Mouse (Mus musculus) hindbrain, embryonic 16.5 days (tissue): ENCODE results near the gene 2010003K11Rik. TPM values are rescaled to one million over a fixed set of nuclear protein-coding genes. Genes with fewer than 3 reads are reported as not detected.

Source experiments
- ATAC-seq: fragments of 200-750 bp; cut with Nextera tagmentation; 2 replicates; pipeline ENCODE4 v1.8.0; 2017; ENCODE audit warnings: moderate TSS enrichment, moderate library complexity
- H3K27ac ChIP-seq: fragments of 300-500 bp; sonication (generic); 2 replicates; pipeline ENCODE4 v1.5.1; 2014; ENCODE audit warnings: low read depth, mild to moderate bottlenecking, control low read depth, low read length, moderate library complexity
- H3K27me3 ChIP-seq: fragments of 300-500 bp; sonication (generic); replicated peaks from 2 replicates; pipeline ENCODE4 v1.6.1; 2014; ENCODE audit warnings: low read length; ENCODE audit not compliant: control insufficient read depth, insufficient read depth
- H3K36me3 ChIP-seq: fragments of 300-500 bp; sonication (generic); 2 replicates; pipeline ENCODE4 v1.6.1; 2014; ENCODE audit warnings: mild to moderate bottlenecking, low read length, moderate library complexity, mixed read lengths; ENCODE audit not compliant: control insufficient read depth, insufficient read depth
- H3K4me1 ChIP-seq: fragments of 300-500 bp; sonication (generic); 2 replicates; pipeline ENCODE4 v1.6.1; 2014; ENCODE audit warnings: low read depth, low read length; ENCODE audit not compliant: control insufficient read depth, insufficient read depth
- H3K4me2 ChIP-seq: fragments of 300-500 bp; sonication (generic); 2 replicates; pipeline ENCODE4 v1.6.1; 2014; ENCODE audit warnings: mild to moderate bottlenecking, low read length, control low read depth, moderate library complexity
- H3K4me3 ChIP-seq: fragments of 300-500 bp; sonication (generic); 2 replicates; pipeline ENCODE4 v1.5.1; 2014; ENCODE audit warnings: mild to moderate bottlenecking, low read length, control low read depth, moderate library complexity
- H3K9ac ChIP-seq: fragments of 300-500 bp; sonication (generic); 2 replicates; pipeline ENCODE4 v1.6.1; 2014; ENCODE audit warnings: low read depth, mild to moderate bottlenecking, control low read depth, low read length, moderate library complexity
- H3K9me3 ChIP-seq: fragments of 300-500 bp; sonication (generic); 2 replicates; pipeline ENCODE4 v1.6.1; 2014; ENCODE audit warnings: mild to moderate bottlenecking, low read length, moderate library complexity; ENCODE audit not compliant: control insufficient read depth
- WGBS: fragments of 180-500 bp; shearing (Covaris S2); extraction: QIAGEN DNeasy Blood & Tissue Kit; methylation state at CpG from one replicate; pipeline ENCODE4 v1.1.7; 2014; 5-methylcytosine and 5-hydroxymethylcytosine counted together
- polyA plus RNA-seq: library from polyadenylated mRNA; unstranded; fragments of >200 nt; fragmentation: Nextera tagmentation; extraction: Ambion mirVana; gene quantifications from 2 replicates; pipeline ENCODE4 v1.2.1, GENCODE M21; 2015

Gene 2010003K11Rik
- polyA plus RNA-seq, 1 experiment from 2014 or later: not detected

DNA sequence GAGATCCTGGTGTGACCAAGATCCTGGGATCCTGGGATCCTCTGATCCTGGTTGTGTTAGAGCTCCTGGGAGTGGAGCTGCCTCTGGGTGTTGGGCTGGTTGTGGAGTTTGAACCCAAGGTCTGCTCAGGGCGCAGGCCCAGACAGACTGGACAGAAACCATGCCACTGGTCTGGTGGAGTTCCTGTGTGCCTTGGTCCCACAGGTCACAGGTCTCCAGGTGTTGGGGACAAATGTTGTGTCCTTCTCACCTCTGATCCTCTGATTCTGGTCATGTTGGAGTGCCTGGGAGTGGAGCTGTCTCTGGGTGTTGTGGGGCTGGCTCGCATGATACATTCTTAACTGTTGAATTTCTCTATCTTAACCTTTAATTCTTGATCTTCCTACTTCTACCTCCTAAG, 36.3 kb upstream of the 2010003K11Rik start:
- Histone ChIP-seq H3K27me3 (no peaks in the 10 kb centered on the region), H3K4me3 (no peak overlapping the region), H3K4me2 (no peak overlapping the region), H3K9ac (no peak overlapping the region), H3K27ac (no peak overlapping the region), H3K4me1 (no peaks in the 10 kb centered on the region), H3K36me3 (no peaks in the 10 kb centered on the region), H3K9me3 (no peaks in the 10 kb centered on the region)
- no peak for ATAC-seq
- WGBS: 94% methylated on average over 2 of the region's 2 CpGs

DNA sequence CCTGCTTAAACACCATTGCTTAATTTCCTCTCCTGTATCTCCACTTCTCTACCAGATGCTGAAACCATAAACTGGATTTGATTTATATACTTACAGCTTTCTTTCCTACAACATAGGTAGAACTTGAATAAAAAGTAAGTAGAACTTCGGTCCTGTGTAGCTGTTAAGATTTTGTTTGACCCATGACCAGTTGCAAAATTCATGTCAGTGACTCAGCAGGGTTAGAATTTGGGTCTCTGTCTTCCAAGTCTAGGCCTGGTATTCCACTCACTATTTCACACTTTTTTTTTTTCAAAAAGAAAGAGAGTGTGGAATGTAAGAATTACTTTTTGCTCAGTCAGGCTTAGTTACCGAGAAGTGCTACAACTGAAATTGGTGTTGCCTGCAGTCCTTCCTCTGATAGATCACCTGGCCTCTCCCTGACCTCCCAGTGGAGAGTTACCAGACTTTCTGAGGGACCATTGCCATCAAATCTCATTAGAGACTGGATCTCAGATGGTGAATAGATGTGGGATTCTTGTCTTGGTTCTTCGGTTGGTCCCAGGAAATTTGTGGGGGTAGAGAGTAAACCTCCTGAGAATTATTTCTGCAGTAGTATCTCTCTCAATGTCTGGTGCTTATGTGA, 23.2 kb upstream of the 2010003K11Rik start:
- Histone ChIP-seq H3K36me3 (no peaks in the 10 kb centered on the region), H3K27me3 (no peaks in the 10 kb centered on the region), H3K9ac (no peak overlapping the region), H3K4me3 (no peak overlapping the region), H3K27ac (no peak overlapping the region), H3K9me3 (no peaks in the 10 kb centered on the region), H3K4me1 (no peaks in the 10 kb centered on the region), H3K4me2 (no peak overlapping the region)
- 87% methylated on average over 3 of the region's 3 CpGs for WGBS
- ATAC-seq: no peak

DNA sequence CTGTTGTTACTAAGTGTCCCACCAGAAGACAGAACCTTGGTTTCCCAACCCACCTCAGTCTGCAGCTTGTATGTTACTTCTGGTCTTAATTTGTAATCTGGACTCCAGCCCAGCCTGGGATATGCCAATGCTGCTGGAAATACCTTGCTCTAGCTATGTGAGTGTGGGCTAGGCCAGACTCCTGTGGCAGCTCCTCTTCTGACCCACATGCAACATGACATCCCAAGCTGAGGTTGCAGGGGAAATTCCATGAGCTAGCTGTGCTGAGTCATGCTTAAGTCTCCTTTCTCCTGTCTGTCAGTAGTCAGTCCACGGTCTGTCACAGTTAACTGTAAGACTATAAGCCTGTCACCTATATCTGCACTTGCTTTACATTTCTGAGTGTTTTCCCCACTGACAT, 19.1 kb upstream of the 2010003K11Rik start:
- Histone ChIP-seq H3K27ac (no peak overlapping the region), H3K4me2 (no peak overlapping the region), H3K4me3 (no peak overlapping the region), H3K9ac (no peak overlapping the region), H3K36me3 (no peaks in the 10 kb centered on the region), H3K9me3 (no peaks in the 10 kb centered on the region), H3K4me1 (peaks cover 7% of the 10 kb centered on the region), H3K27me3 (no peaks in the 10 kb centered on the region)
- no peak for ATAC-seq
- WGBS: 78% methylated on average over 1 of the region's 1 CpGs

DNA sequence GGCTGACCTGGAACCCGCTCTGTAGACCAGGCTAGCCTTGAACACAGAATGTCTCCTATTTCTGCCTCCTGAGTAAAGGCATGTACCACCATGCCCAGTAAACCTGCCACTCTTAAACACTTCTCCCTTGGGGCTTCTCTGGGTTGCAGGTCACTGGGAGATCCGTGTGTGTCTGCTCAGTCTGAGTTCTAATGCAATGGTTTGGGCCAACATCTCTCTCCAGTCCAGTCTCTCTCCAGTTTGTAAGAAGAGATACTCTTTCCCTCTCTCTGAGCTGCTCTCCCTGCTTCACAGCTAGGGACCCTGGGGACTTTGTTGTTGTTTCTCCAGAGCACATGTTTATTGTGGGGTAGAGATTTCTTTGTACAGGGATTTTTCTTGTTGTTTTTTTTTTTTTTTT, 17.9 kb upstream of the 2010003K11Rik start:
- Histone ChIP-seq H3K27ac (peak overlapping the region; percentile 29; the same call in 1 of the 2 replicates), H3K4me1 (peaks cover 7% of the 10 kb centered on the region), H3K4me2 (no peak overlapping the region), H3K9ac (no peak overlapping the region), H3K27me3 (no peaks in the 10 kb centered on the region), H3K4me3 (no peak overlapping the region), H3K36me3 (no peaks in the 10 kb centered on the region), H3K9me3 (no peaks in the 10 kb centered on the region)
- ATAC-seq: no peak
- 60% methylated on average over 2 of the region's 2 CpGs for WGBS

DNA sequence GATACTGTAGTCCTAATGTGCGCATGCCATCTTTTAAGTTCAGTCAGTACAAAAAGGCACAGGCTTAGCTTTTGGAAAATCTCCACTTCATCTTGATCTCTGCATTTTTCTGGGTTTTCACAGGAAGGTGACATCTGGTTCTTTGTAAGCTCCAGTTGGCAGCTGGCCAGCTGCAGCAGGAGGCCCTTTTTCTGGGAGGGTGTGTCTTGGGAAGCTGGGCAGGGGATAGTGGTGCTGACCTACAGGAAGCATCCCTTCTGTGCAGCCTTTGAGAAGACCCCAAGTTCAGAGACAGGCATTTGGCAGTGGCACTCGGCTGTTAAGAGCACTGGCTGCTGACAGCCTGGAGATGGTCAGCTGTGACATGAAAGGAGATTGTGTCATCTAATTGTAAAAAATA, 17.4 kb upstream of the 2010003K11Rik start:
- H3K9me3 ChIP-seq: no peaks in the 10 kb centered on the region
- no peak overlapping the region for H3K4me3 ChIP-seq
- no peaks in the 10 kb centered on the region for H3K36me3 ChIP-seq
- H3K4me1 ChIP-seq: peaks cover 10% of the 10 kb centered on the region
- peak overlapping the region; percentile 54; the same call in 1 of the 2 replicates for H3K27ac ChIP-seq
- H3K4me2 ChIP-seq: no peak overlapping the region
- WGBS: 42% methylated on average over 2 of the region's 2 CpGs
- ATAC-seq: 0 out of 2 replicates have a peak, but pooled peaks have one; percentile 45
- H3K9ac ChIP-seq: no peak overlapping the region
- H3K27me3 ChIP-seq: no peaks in the 10 kb centered on the region

DNA sequence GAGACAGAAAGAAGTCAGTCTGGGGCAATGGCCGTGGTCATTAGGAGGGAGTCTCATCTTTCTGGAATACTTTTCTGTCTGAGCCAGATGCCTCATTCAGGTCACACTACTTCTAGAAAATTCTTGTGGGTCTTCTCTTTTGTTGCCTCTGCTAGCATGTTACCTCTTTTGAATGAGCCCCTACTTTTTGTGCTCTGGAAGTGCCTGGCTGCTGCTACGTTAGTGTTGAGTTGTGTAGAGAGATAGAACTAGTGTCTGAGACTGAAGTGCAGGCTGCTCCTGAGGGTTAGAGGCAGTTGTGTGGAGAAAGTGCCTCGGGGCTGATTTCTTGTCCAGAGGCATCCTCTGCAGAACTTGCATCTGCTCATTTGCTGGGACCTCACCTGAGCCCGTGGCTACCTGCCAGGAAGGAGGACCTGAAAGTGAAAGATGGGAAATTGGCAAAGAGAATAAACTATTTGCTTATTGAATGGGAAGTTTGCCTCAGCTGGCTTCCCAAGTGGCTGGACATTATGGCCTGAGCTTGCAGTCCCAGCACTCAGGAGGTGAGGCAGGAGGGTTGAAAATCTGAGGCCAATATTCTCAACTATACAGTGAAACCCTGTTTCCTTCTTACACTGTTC, 15.0 kb upstream of the 2010003K11Rik start:
- no peak for ATAC-seq
- H3K4me3 ChIP-seq: no peak overlapping the region
- no peaks in the 10 kb centered on the region for H3K36me3 ChIP-seq
- H3K9ac ChIP-seq: no peak overlapping the region
- no peak overlapping the region for H3K27ac ChIP-seq
- 73% methylated on average over 4 of the region's 4 CpGs for WGBS
- H3K27me3 ChIP-seq: no peaks in the 10 kb centered on the region
- H3K4me2 ChIP-seq: no peak overlapping the region
- H3K4me1 ChIP-seq: peaks cover 14% of the 10 kb centered on the region
- H3K9me3 ChIP-seq: no peaks in the 10 kb centered on the region

DNA sequence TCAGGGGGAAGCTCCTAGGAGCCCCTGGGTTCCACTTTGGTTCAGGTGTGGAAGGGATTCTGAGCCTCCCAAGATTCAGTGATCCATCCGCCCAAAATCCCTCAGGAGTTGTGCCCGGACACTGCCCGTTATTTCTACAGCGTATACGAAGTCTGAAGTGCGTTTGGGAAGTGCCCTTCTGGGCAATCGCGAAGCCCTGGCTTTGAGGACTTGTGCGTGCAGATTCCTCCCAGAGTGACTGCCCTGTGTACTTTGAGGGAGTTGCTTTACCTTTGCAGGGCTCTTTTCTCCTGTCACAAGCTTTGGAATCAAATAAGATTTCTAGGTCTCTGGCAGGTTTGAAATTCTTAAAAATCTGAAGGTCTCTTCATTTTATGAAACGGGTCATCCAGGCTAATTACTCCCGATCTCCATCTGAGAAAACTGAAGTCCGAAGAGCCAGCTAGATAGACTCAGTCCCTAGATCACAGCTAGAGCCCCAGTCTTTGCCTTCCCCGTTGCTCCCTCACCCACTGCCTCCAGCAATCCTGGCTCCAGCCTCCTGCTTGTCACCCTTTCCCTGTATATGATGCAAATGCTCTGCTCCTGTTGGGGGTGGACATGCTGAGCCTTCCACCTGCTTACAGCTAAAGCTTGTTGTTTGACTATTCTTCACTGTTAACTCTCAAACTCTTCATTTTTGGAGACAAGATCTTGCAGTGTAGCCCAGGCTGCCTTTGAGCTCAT, 12.9 kb upstream of the 2010003K11Rik start:
- no peaks in the 10 kb centered on the region for H3K9me3 ChIP-seq
- 6% methylated on average over 13 of the region's 13 CpGs for WGBS
- ATAC-seq: no peak
- peaks cover 13% of the 10 kb centered on the region for H3K4me1 ChIP-seq
- H3K27me3 ChIP-seq: no peaks in the 10 kb centered on the region
- no peaks in the 10 kb centered on the region for H3K36me3 ChIP-seq
- peak overlapping the region; percentile 89 for H3K4me2 ChIP-seq
- peak overlapping the region; percentile 75 for H3K9ac ChIP-seq
- peak overlapping the region; percentile 80 for H3K4me3 ChIP-seq
- no peak overlapping the region for H3K27ac ChIP-seq

DNA sequence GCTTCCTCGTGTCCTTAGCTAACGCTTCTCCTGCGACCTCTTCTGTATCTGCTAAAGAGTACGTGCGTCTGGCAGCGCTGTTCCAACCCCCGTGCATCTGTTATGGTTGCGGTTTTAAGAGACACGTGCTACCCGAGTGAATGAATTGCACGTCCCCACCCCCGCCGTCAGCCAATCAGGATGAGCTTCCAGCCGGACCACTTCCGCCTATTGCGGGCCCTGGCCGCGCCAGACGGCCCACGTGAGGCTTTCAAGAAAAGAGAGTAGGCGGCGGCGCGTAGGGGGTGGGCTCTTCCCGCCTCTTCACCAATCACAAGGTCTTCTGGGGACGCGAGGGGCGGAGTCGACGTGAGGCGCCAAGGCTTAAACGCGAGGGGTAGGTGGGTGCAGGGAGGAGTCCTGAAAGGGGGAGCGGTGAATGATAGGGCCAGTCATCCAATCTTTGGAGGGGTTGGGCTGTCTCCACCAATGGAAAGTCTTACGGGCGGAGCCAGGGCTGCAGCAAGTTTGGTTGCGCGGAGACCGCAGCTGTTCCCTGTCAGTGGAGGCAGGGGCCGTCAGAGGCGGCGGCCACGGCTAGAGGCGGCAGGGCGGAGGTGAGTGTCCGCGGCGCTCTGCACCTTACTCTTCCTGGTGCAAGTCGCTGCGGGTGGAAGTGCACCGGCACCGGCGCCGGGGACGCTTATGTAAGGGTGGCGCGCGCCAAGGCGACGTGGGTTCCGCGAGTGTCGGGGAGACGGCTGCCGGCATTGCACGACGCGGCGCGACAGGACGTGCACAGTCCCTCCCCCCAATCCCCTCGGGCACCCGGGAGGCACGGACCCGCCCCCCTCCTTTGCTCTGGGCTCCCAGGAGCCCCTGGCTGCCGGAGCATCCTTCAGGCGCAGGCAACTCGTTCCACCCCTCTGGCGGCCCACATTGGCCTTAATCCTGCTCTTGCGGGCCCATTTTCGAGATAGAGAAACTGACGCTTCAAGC, 11.9 kb upstream of the 2010003K11Rik start, which contains the start of gene Pcx:
TSS of gene Pcx (plus strand) at position 487 of the 978 bp plus-strand sequence.
- peak within 1 kb of the TSS; percentile 80 for H3K4me3 ChIP-seq

More for the DNA sequence above, 11.9 kb upstream of the 2010003K11Rik start, which contains the start of gene Pcx:
- Histone ChIP-seq H3K9ac (peak within 1 kb of the TSS; percentile 75), H3K4me1 (peaks cover 8% of the 10 kb centered on the region), H3K27me3 (no peaks in the 10 kb centered on the region), H3K4me2 (peak within 1 kb of the TSS; percentile 89), H3K27ac (peak within 1 kb of the TSS; percentile 56), H3K36me3 (no peaks in the 10 kb centered on the region), H3K9me3 (no peaks in the 10 kb centered on the region)
- 0% methylated on average over 65 of the region's 82 CpGs for WGBS
- ATAC-seq: peak; percentile 100
